Mouse (Mus musculus) CD4-positive naive resting alpha-beta T cell, adult 57 days (primary cell): ENCODE measurements around the gene Cfap65. TPM values are rescaled to one million over a fixed set of nuclear protein-coding genes. Genes with fewer than 3 reads are reported as not detected.

Source experiments
- total RNA-seq: library from RNA; stranded (reverse); gene quantifications from one replicate; pipeline ENCODE4 v1.2.4, GENCODE M21; 2023

The Cfap65 gene
- total RNA-seq: not detected

GRCm38 (mm10) chr1:74935402-74935801 lies at the start of gene Cfap65:
Gene Cfap65 (minus strand): TSS chr1:74935599.

GRCm38 (mm10) chr1:74951556-74952210 lies 16.3 kb upstream of the Cfap65 start, which contains the start of gene Ihh:
Gene Ihh (minus strand): TSS chr1:74951672.

GRCm38 (mm10) chr1:74893134-74893855 lies 42.1 kb downstream of the Cfap65 start, which contains the start of gene Cryba2:
Gene Cryba2 (minus strand): TSS chr1:74893143.

DNA sequence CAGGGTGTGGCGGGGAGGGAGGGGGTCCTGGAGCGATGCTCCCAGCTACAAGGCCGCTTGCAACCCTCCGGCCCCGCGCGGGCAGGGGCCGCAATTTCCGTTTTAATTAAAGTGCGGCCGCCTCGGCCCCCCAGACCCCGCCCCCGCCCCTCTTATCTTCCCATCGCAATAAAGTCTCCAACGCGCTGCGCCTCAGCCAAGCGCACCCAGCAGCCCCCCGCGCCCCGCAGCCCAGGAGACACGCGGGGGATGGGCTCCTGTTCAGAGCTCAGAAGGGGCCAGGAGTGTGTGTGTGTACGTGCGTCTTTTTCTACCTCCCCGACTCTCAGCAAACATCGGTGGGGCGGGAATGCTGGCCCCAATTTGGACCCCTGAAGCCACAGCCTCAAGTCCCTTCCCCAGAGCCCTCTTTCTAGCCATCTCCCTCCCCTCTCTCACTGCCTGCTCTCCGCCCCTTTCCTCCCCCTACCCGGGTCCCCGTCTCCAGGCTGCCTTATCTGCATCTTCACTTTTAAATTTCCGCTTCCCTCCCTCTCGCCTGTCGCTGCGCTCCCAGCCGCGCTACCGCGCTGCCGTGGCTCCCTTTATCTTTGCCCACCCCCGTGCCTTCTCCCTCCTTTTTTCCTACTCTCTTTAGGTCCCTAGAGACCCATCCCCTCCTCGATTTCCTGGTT lies 49.9 kb downstream of the Cfap65 start, which contains the start of gene Fev:
Fev (minus strand) TSS at position 51 of the 674 bp plus-strand sequence.

GRCm38 (mm10) chr1:74854306-74855056 lies 80.9 kb downstream of the Cfap65 start, which contains the start of gene Cdk5r2:
Gene Cdk5r2 (plus strand): TSS chr1:74854934.

Other genes starting within 250 kb of the Cfap65 start
- gene Cyp27a1, start 222.0 kb downstream of the Cfap65 start, total RNA-seq: 0.33 TPM
- gene Prkag3, start 186.4 kb downstream of the Cfap65 start, total RNA-seq: not detected
- gene Wnt6, start 163.7 kb downstream of the Cfap65 start, total RNA-seq: not detected
- gene Wnt10a, start 144.1 kb downstream of the Cfap65 start, total RNA-seq: 0.24 TPM
- not detected for gene Cdk5r2, start 80.7 kb downstream of the Cfap65 start, total RNA-seq
- gene Fev, start 50.2 kb downstream of the Cfap65 start, total RNA-seq: not detected
- gene Cryba2, start 42.5 kb downstream of the Cfap65 start, total RNA-seq: not detected
- 0.24 TPM for gene Ihh, start 16.1 kb upstream of the Cfap65 start, total RNA-seq
- gene Nhej1, start 189.6 kb upstream of the Cfap65 start, total RNA-seq: 4.0 TPM
- gene Slc23a3, start 198.3 kb upstream of the Cfap65 start, total RNA-seq: 3.0 TPM
- gene Cnppd1, start 207.1 kb upstream of the Cfap65 start, total RNA-seq: 128 TPM
- 87.9 TPM for gene Retreg2, start 207.2 kb upstream of the Cfap65 start, total RNA-seq
- gene Zfand2b, start 233.0 kb upstream of the Cfap65 start, total RNA-seq: 42.9 TPM
- 3.8 TPM for gene Abcb6, start 244.8 kb upstream of the Cfap65 start, total RNA-seq